Mouse (Mus musculus): ENCODE data around the gene Qrfpr.

The Qrfpr gene

GRCm38 (mm10) chr3:36221743-36222682 lies at the start of gene Qrfpr:
Qrfpr (minus strand) TSS chr3:36222313.
- peak; percentile 32 for DNase-seq (ENCODE audit: low read depth, low spot score)

- DNase-seq (ENCODE audit: low read depth, low spot score): no peak
Observed at GRCm38 (mm10) chr3:36263873-36264272, 41.8 kb upstream of the Qrfpr start.

- no peak for DNase-seq (ENCODE audit: low read depth, low spot score)
Observed at GRCm38 (mm10) chr3:36263265-36263664, 41.2 kb upstream of the Qrfpr start.

- no peak for DNase-seq (ENCODE audit: low read depth, low spot score)
Observed at GRCm38 (mm10) chr3:36250585-36250984, 28.5 kb upstream of the Qrfpr start.

GRCm38 (mm10) chr3:36248446-36248845 lies 26.3 kb upstream of the Qrfpr start:
- DNase-seq (ENCODE audit: low read depth, low spot score): no peak

GRCm38 (mm10) chr3:36229941-36230340 lies 7.8 kb upstream of the Qrfpr start:
- DNase-seq (ENCODE audit: low read depth, low spot score): no peak

- DNase-seq (ENCODE audit: low read depth, low spot score): no peak
Observed at GRCm38 (mm10) chr3:36227246-36227645, 5.1 kb upstream of the Qrfpr start.

- no peak for DNase-seq (ENCODE audit: low read depth, low spot score)
Observed at GRCm38 (mm10) chr3:36223361-36223760, 1.2 kb upstream of the Qrfpr start.

- no peak for DNase-seq (ENCODE audit: low read depth, low spot score)
Observed at GRCm38 (mm10) chr3:36212758-36213157, 9.4 kb downstream of the Qrfpr start.

- DNase-seq (ENCODE audit: low read depth, low spot score): no peak
Observed at GRCm38 (mm10) chr3:36210939-36211338, 11.2 kb downstream of the Qrfpr start.

- DNase-seq (ENCODE audit: low read depth, low spot score): peak; percentile 62
Observed at GRCm38 (mm10) chr3:36209776-36210555, 12.1 kb downstream of the Qrfpr start.

- no peak for DNase-seq (ENCODE audit: low read depth, low spot score)
Observed at GRCm38 (mm10) chr3:36207520-36208264, 14.4 kb downstream of the Qrfpr start.

GRCm38 (mm10) chr3:36202932-36203331 lies 19.2 kb downstream of the Qrfpr start:
- DNase-seq (ENCODE audit: low read depth, low spot score): no peak

- no peak for DNase-seq (ENCODE audit: low read depth, low spot score)
Observed at GRCm38 (mm10) chr3:36201098-36201497, 21.0 kb downstream of the Qrfpr start.

GRCm38 (mm10) chr3:36189243-36189642 lies 32.9 kb downstream of the Qrfpr start:
- no peak for DNase-seq (ENCODE audit: low read depth, low spot score)

GRCm38 (mm10) chr3:36186510-36186909 lies 35.6 kb downstream of the Qrfpr start:
- no peak for DNase-seq (ENCODE audit: low read depth, low spot score)

GRCm38 (mm10) chr3:36181519-36181918 lies 40.6 kb downstream of the Qrfpr start:
- DNase-seq (ENCODE audit: low read depth, low spot score): peak; percentile 69

GRCm38 (mm10) chr3:36173761-36174160 lies 48.4 kb downstream of the Qrfpr start:
- no peak for DNase-seq (ENCODE audit: low read depth, low spot score)

GRCm38 (mm10) chr3:36171348-36171747 lies 50.8 kb downstream of the Qrfpr start:
- no peak for DNase-seq (ENCODE audit: low read depth, low spot score)

GRCm38 (mm10) chr3:36170670-36171210 lies 51.4 kb downstream of the Qrfpr start:
- no peak for DNase-seq (ENCODE audit: low read depth, low spot score)

GRCm38 (mm10) chr3:36155268-36155667 lies 66.8 kb downstream of the Qrfpr start:
- DNase-seq (ENCODE audit: low read depth, low spot score): no peak
